Mouse (Mus musculus): ENCODE measurements at regions not wholly inside any gene's neighbourhood (a gene's known extent, or its start where the extent isn't known, plus 50 kb on each side); places are given as distances from the start of the nearest gene placed in this dataset.
A peak's percentile ranks its signal among the peaks of the same experiment; 100 is the strongest.

- peak; percentile 6 for DNase-seq
These were observed 336.9 kb upstream of the Gcfc2 start for GRCm38 (mm10) chr6:81586441-81587117.

- no peak for DNase-seq
These were observed 333.7 kb upstream of the Gcfc2 start for GRCm38 (mm10) chr6:81589727-81590126.

GRCm38 (mm10) chr6:81595926-81596325, 327.5 kb upstream of the Gcfc2 start:
- DNase-seq = no peak

- DNase-seq = no peak
These were observed 314.8 kb upstream of the Gcfc2 start for GRCm38 (mm10) chr6:81608637-81609036.

- no peak for DNase-seq
These were observed 311.5 kb upstream of the Gcfc2 start for GRCm38 (mm10) chr6:81611980-81612379.

GRCm38 (mm10) chr6:81618018-81618417, 305.5 kb upstream of the Gcfc2 start:
- DNase-seq = no peak

GRCm38 (mm10) chr6:81621028-81621427, 302.4 kb upstream of the Gcfc2 start:
- DNase-seq = no peak

- no peak for DNase-seq
These were observed 300.8 kb upstream of the Gcfc2 start for GRCm38 (mm10) chr6:81622714-81623113.

GRCm38 (mm10) chr6:81625016-81625415, 298.5 kb upstream of the Gcfc2 start:
- DNase-seq = no peak

GRCm38 (mm10) chr6:81633586-81633985, 289.9 kb upstream of the Gcfc2 start:
- no peak for DNase-seq

GRCm38 (mm10) chr6:81647615-81648375, 275.7 kb upstream of the Gcfc2 start:
- no peak for DNase-seq

- no peak for DNase-seq
These were observed 271.6 kb upstream of the Gcfc2 start for GRCm38 (mm10) chr6:81651856-81652255.

- no peak for DNase-seq
These were observed 268.3 kb upstream of the Gcfc2 start for GRCm38 (mm10) chr6:81655205-81655604.

- DNase-seq = peak; percentile 38
These were observed 262.7 kb upstream of the Gcfc2 start for GRCm38 (mm10) chr6:81660478-81661395.

- DNase-seq = no peak
These were observed 254.5 kb upstream of the Gcfc2 start for GRCm38 (mm10) chr6:81668944-81669343.

- no peak for DNase-seq
These were observed 250.2 kb upstream of the Gcfc2 start for GRCm38 (mm10) chr6:81673316-81673715.

GRCm38 (mm10) chr6:81697284-81697683, 226.2 kb upstream of the Gcfc2 start:
- no peak for DNase-seq

- no peak for DNase-seq
These were observed 225.3 kb upstream of the Gcfc2 start for GRCm38 (mm10) chr6:81698173-81698572.

GRCm38 (mm10) chr6:81714867-81715266, 208.6 kb upstream of the Gcfc2 start:
- no peak for DNase-seq

GRCm38 (mm10) chr6:81716371-81716770, 207.1 kb upstream of the Gcfc2 start:
- no peak for DNase-seq

- DNase-seq = no peak
These were observed 198.6 kb upstream of the Gcfc2 start for GRCm38 (mm10) chr6:81724601-81725545.

- DNase-seq = no peak
These were observed 191.8 kb upstream of the Gcfc2 start for GRCm38 (mm10) chr6:81731631-81732030.
